Mouse (Mus musculus): ENCODE measurements around the gene Timm22. TPM values are rescaled to one million over a fixed set of nuclear protein-coding genes. Genes with fewer than 3 reads are reported as not detected.
A peak's percentile ranks its signal among the peaks of the same experiment; 100 is the strongest.

Timm22 gene
- polyA plus RNA-seq, 1 experiment: 21.5 TPM

DNA sequence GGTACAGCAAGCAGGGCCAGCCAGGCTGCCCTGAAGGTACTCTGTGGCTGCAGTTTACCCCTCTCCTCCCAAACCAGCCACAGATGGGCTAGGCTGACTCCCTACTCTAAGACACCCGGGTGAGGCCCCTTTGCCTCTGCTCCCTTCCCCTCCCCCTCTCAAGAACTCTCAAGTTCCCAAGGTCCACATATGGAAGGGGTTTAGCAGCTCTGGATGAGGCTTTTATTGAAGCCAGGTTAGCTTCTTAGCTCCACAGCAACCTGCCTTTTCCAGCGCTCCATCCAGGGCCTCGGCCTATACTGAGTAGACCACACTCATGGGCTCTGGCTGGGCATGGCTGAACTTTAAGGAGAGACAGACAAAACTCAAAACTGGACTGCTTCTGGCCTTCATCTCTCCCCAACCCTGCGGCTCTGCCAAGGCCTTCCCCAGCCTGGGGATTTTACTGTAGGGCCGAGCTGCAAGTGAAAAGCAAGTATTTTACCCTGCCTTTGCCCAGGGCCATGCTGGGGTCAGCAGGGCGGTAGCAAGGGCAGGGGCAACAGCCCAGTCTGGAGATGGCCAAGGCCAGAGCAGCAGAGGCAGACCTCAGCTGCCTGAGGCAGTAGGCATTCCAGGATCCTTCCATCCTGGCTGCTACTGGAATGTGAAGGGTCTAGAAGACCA is 23.3 kb downstream of the Timm22 start:
- no peak for DNase-seq (ENCODE audit: low spot score)

- no peak for DNase-seq (ENCODE audit: low spot score)
These were observed 29.3 kb downstream of the Timm22 start for GRCm38 (mm10) chr11:76436009-76436408.

- peak; percentile 33 for DNase-seq (ENCODE audit: low spot score)
These were observed 30.2 kb downstream of the Timm22 start for GRCm38 (mm10) chr11:76436864-76437437.

DNA sequence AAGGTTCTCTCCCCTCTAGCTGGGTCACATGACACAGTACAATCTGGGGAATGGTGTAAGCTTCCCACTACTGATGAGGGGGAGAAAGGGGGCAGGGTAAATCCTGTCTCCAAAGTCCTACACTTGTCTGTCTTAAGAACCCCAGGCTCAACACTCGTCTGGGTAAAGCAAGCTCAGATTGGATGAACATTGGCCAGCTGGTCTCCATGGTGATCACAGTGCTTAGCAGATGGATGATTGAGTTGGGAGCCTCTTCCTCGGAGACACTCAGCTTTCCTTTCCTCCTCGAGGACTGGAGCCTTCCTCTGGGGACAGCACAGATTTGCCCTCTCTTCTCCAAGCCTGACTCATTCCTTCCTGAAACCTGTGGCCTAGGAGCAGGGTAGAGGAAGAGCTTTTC is 32.9 kb downstream of the Timm22 start:
- no peak for DNase-seq (ENCODE audit: low spot score)

DNA sequence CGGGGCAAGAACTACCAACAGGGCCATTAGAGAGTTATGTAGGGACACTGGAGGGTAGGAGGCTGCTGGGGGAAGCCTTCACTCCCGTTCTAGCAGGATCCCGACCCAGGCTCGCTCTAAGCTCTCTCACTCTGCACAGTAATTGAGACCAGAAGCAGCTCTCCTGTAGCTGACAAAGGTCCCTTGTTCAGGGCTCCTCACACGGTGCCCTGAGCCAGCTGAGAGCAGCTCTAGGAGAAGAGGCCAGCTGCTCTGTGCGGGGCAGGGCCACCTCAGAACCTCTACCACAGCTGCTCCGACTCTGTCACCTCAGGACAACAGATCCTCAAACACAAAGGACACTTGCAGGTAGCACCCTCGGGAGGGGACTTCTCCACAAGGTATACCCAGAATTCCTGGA is 38.7 kb downstream of the Timm22 start:
- no peak for DNase-seq (ENCODE audit: low spot score)

GRCm38 (mm10) chr11:76446251-76446650 is 39.5 kb downstream of the Timm22 start:
- DNase-seq (ENCODE audit: low spot score): no peak

GRCm38 (mm10) chr11:76449520-76450201 is 42.9 kb downstream of the Timm22 start:
- DNase-seq (ENCODE audit: low spot score): no peak

DNA sequence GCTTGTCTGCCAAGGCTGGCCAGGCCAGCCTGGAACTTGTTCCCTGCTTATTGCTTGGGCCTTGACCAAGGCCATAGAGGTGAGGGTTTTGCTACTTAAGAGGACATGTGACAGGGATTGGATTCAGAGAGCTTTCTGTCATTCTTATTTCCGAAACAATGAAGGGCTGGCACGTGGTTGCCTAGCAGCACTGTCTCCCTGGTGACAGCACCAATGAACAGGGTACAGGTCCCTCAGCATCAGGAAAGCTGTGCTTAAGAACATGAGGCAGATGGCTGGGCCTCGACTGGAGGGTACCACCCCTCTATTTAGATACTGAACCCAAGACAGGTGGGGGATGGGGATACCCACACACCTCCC is 43.4 kb downstream of the Timm22 start:
- no peak for DNase-seq (ENCODE audit: low spot score)

GRCm38 (mm10) chr11:76454492-76454891 is 47.7 kb downstream of the Timm22 start:
- DNase-seq (ENCODE audit: low spot score): peak; percentile 51

DNA sequence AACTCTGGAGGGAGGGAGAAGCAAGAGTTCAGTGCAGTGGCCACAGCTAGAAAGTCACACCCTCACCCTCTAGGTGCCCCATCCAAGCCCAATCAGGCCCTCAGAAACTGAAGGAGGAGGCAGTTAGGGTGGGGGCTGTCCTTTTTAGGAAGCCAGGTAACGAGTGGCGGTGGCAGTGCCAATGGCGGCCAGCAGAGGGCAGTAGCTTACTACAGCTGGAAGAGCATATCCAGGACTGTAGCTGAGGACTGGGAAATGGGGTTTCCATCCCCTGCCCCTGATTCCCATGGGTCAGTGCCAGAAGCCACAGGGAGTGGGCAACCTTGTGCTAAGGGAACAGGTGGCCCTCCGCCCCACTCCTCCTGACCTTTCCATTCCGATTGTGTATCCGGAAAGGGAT is 49.5 kb downstream of the Timm22 start:
- peak; percentile 79 for DNase-seq (ENCODE audit: low spot score)

GRCm38 (mm10) chr11:76456897-76457296 is 50.1 kb downstream of the Timm22 start:
- DNase-seq (ENCODE audit: low spot score): no peak

- no peak for DNase-seq (ENCODE audit: low spot score)
These were observed 52.0 kb downstream of the Timm22 start for GRCm38 (mm10) chr11:76458730-76459129.

- no peak for DNase-seq (ENCODE audit: low spot score)
These were observed 52.7 kb downstream of the Timm22 start for GRCm38 (mm10) chr11:76459489-76459888.

GRCm38 (mm10) chr11:76461201-76461600 is 54.4 kb downstream of the Timm22 start:
- DNase-seq (ENCODE audit: low spot score): no peak

- DNase-seq (ENCODE audit: low spot score): no peak
These were observed 54.9 kb downstream of the Timm22 start for GRCm38 (mm10) chr11:76461696-76462095.

DNA sequence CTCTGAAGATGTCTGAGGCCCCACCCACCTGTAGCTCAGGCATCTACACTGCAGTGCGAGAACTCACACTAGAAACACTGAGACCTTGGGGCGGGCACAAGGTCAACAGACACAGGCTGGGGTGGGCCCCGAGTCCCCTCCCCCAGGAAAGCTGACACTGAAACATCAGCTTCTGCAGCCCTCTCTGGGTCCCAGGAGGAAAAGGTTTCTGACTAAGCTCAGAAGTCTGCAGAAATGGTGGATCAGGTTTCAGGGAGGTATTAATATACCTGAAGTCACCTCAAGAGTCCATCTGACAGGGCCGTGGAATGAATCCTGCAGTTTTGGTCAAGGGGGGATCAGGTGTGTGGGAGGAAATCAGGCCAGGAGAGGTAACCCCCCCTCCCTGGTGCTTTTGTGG is 59.1 kb downstream of the Timm22 start:
- no peak for DNase-seq (ENCODE audit: low spot score)

Other genes with a start within 250 kb of the Timm22 start
- gene Vps53, start 227.3 kb upstream of the Timm22 start, polyA plus RNA-seq (2012; rRNA removed): 35.4 and 37.9 TPM in 2 replicates
- 14.8 and 15.4 TPM in 2 replicates for gene Fam57a, start 227.3 kb upstream of the Timm22 start, polyA plus RNA-seq (2012; rRNA removed)
- gene Dbil5, start 189.3 kb upstream of the Timm22 start, polyA plus RNA-seq (2012; rRNA removed): 0.19 and 0.39 TPM in 2 replicates
- 9.6 and 9.9 TPM in 2 replicates for gene Gemin4, start 189.3 kb upstream of the Timm22 start, polyA plus RNA-seq (2012; rRNA removed)
- 9.6 and 10.5 TPM in 2 replicates for gene Mrm3, start 163.2 kb upstream of the Timm22 start, polyA plus RNA-seq (2012; rRNA removed)
- gene Glod4, start 163.2 kb upstream of the Timm22 start, polyA plus RNA-seq (2012; rRNA removed): 36.0 and 48.4 TPM in 2 replicates
- gene Nxn, start 7.8 kb upstream of the Timm22 start, polyA plus RNA-seq (2012; rRNA removed): 59.5 and 71.7 TPM in 2 replicates
- gene Abr, start 215.4 kb downstream of the Timm22 start, polyA plus RNA-seq (2012; rRNA removed): 29.6 and 30.2 TPM in 2 replicates

Data from urinary bladder, adult 2 months (tissue).